Mouse (Mus musculus) left cerebral cortex, postnatal 25 days (tissue): ENCODE results near the gene Rcsd1. TPM values are rescaled to one million over a fixed set of nuclear protein-coding genes. Genes with fewer than 3 reads are reported as not detected.

Experiments
- DNase-seq, 2 experiments: peaks; one replicate each; pipeline ENCODE4 v3.0.0; 2022; ENCODE audit warnings: low spot score in 2 of 2, mixed read lengths in 1 of 2
- intact Hi-C: fragments of 180-260 bp; cut with DNase I; formaldehyde crosslinking; loops from one replicate; pipeline ENCODE4 v1.15.1; 2025
- total RNA-seq, 2 experiments: library from RNA; stranded (reverse); gene quantifications; 2 replicates each; pipeline ENCODE4 v1.2.3; 2021

Rcsd1 gene
- total RNA-seq, 2 experiments from 2014 or later: 4.9 to 6.0 TPM

DNA sequence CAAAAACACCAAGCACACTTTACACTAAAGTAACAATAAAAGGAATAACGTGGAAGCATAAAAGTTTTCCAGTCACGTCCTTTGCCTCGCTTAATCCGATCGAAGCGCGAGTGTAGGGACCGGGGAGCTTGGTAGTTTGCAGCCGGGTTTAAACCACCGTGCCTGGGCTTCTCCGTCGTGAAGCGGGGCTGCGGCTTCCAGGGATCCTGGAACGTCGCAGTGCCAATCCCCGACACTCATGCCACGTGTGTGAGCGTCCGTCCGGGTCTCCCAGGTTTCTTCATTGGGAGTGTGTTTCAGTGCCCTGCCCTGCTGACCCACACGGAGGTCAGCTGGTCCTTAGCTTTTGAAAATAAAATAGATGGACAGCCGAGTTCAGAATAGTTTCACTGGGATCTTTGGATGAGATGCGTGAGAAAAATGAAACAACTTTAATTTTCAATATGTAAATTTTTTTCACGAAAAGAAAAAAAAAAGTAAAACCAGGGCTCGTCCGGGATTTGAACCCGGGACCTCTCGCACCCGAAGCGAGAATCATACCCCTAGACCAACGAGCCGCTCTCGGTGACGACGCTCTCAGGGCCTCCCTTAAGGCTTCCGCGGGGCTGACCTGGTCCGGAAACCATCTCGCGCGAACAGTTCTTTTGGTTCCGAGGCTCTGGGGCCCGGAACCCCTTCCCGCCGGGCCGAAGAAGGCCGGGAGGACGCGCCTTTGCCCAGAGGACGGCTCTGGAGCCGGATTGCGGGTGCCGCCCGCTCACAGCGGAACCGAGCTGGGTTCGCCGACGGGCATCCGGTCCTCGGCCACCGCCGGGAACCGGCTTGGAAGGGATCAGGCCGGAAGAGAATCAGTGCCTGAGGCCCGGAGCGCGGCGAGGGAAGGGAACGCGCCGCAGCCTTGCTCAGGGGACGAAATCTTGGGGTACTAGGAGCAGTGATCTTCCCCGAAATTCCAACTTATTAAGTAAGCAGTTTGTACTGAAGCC, 67.5 kb downstream of the Rcsd1 start:
- intact Hi-C loops: loop anchor here (5.0 kb wide), 2 partner anchors 60 to 360 kb away; partner anchors contain the start of gene Pou2f1
- peak; percentile 90 to 92 for DNase-seq

GRCm38 (mm10) chr1:165641271-165641771, 68.2 kb downstream of the Rcsd1 start:
- intact Hi-C loops: loop anchor here (5.0 kb wide), 2 partner anchors 59 to 361 kb away; partner anchors contain the start of gene Pou2f1
- peak; percentile 81 to 89 for DNase-seq

DNA sequence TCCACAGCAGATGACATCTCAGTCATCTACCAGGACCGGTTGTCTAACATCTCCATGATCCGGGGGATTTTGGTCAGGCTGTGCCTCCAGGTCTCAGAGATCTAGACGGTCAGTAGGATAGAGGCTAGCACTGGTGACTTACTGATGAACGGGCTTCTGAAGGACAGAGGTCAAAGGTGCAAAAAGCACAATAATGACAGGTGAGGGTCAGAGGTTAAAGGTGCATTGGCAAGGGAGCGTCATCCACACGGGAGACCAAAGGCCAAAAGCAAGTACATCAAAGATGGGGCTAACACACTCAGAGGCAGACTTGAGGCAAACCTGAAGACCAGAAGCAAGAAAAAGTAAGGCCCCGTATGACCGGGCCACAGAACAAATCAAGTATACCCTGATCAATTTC, 73.3 kb downstream of the Rcsd1 start:
- intact Hi-C loops: no loop called here
- DNase-seq: no peak

DNA sequence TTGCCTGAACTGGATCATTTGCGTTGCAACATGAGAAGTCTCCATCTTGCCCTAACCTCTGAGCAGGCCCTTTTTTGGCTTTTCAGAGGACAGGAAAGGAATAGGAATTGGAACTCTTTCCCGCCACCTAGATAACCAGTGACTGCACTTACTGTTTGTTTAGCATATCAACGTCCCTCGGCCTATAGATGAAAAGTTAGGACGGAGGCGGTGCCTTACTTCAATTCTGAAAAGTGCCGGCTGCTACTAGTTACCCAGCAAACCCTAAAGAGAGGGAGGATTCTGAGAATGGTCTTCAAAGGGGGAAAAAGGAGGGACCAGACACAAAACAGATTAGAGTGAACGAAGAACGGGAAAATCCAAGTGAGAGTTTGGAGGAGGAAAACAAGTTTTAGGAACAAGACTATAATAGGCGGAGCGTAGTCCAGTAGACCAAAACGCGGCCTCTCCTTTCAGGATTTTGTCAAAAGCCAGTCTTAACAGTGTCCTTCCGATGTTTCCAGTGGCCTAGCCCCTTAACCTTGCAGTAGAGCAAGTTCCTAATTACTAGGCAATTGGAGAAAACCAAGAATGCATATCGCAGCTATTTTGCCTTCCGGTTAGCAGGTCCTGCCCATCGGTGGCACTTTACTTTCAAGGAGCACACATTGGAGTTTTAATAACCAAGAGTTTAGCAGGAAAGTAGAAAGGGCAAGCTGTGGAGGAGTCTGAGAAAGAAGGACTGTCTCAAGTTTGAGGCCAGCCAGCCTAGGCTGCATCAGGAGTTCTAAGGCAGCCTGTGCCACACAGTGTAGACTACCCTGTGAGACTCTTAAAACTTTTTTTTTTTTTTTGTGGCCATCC, 74.3 kb downstream of the Rcsd1 start:
- intact Hi-C loops: loop anchor here (2.0 kb wide), 1 partner anchor 174 kb away; the partner anchor contains the start of genes Dcaf6 and Mpc2
- no peak for DNase-seq

DNA sequence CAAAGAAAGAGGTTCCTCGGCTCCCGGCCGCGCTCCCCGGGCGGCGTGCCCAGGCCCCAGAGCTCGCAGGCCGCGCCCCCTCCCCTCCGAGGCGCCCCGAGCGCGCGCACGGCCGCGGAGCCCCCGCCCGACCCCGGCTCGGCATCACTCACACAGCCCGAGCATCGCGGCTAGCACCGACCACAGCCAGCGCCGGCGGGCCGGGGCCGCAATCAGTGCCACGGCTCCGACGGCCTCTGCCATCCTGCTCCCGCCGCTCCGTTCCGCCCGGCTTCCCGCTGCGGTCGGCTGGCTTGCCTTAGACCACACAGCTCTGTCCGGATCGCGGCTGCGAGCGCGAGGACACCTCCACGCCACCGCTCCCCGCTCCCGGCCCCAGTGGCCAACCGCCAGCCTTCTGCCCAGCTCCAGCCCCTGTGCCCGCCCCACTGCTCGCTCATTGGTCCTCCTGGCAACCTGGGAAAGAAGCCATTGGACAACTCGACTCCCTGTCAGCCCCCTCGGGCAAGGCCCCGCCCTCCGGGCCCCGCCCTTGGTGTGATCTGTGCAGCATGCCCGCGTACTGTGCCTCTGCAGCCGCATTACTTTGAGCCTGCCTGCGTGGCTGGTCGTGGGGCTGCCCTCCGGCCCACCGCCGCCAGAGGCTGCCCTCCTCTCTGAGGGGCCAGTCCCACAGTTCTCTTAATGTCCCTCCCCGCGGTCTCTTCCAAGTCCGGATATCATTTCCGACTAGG, 75.2 kb downstream of the Rcsd1 start, which contains the start of gene Mpzl1:
Gene Mpzl1 (minus strand): TSS at position 388 of the 734 bp plus-strand sequence.
- DNase-seq: peak; percentile 96 to 99
- intact Hi-C loops: loop anchor here (2.0 kb wide), 1 partner anchor 174 kb away; the partner anchor contains the start of genes Dcaf6 and Mpc2

- peak in 1 of 2 experiments; percentile 7 for DNase-seq
- intact Hi-C loops: no loop called here
Measured at GRCm38 (mm10) chr1:165633345-165633744, 76.2 kb downstream of the Rcsd1 start.

DNA sequence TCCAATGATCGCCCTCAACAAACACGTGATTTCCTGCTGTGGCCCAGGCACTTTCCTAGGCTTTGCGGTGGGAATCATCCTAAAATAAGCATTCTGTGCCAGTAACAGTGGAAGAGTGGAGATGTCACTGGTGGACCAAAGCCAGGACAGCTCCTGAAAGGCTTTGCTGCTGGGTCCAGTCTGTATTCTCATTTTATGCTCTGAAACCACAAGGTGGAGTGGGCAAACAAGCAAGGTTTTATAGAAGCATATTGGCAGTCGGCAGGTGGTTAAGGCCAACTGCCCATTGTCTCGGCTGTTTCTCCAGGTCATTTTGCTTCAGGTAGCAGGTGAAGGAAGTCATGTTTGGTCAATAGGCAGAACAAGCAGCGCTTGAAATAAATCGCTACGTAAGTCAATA, 78.4 kb downstream of the Rcsd1 start:
- intact Hi-C loops: no loop called here
- no peak for DNase-seq

GRCm38 (mm10) chr1:165629975-165630374, 79.6 kb downstream of the Rcsd1 start:
- DNase-seq: no peak
- intact Hi-C loops: no loop called here

DNA sequence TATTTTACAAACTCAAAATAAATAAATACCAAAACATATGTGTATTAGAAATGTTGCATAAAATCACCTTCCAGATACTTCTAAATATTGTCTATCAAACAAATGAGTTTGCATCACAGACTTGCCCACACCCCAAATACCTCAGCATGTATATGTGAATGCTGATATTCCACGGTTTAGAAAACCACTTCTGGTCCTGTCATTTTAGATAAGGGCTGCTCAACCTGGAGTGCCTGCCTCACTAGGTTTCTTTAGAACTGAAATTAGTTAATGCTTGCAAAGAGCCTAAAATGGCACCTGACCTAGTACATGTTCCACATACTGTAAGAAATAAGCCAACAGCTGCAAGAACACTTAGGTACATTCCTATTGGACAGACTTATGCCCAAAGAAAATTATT, 81.0 kb downstream of the Rcsd1 start:
- intact Hi-C loops: no loop called here
- no peak for DNase-seq

GRCm38 (mm10) chr1:165625896-165626295, 83.7 kb downstream of the Rcsd1 start:
- intact Hi-C loops: no loop called here
- no peak for DNase-seq

DNA sequence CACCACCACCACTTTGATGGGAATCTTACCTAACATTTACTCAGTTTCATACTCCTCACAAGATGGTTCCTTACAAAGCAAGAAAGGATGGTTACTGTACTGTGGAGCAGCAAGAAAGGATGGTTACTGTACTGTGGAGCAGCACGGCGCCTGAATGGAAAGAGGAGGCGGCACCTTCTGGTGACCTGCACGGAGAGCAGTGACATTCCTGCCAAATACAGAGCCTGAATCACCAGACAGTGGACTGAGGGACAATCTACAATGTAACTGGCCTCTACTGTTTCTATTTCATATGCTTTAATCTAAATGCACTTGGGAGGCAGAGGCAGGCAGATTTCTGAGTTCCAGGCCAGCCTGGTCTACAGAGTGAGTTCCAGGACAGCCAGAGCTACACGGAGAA, 84.5 kb downstream of the Rcsd1 start:
- intact Hi-C loops: no loop called here
- DNase-seq: no peak

DNA sequence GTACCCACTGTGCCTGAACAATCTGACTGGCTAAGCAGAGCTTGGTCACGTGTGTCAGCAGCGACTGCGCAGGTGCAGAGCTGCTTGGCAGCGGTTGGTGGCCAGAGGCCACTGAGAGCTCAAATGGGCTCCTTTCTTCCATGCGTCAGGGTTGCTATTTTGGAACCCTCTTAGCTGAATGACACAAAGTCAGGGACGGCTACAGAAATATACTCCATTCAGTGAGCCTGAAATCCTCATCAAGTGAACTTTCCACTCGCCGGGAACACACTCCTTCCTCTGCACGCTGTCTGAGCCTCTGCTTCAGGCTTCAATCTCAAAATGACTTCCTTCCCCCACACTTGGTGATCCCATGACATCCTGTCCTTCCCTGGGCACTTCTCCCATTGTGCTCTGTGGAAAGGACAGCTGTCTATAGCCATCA, 91.3 kb downstream of the Rcsd1 start:
- intact Hi-C loops: no loop called here
- peak; percentile 34 to 55 for DNase-seq

DNA sequence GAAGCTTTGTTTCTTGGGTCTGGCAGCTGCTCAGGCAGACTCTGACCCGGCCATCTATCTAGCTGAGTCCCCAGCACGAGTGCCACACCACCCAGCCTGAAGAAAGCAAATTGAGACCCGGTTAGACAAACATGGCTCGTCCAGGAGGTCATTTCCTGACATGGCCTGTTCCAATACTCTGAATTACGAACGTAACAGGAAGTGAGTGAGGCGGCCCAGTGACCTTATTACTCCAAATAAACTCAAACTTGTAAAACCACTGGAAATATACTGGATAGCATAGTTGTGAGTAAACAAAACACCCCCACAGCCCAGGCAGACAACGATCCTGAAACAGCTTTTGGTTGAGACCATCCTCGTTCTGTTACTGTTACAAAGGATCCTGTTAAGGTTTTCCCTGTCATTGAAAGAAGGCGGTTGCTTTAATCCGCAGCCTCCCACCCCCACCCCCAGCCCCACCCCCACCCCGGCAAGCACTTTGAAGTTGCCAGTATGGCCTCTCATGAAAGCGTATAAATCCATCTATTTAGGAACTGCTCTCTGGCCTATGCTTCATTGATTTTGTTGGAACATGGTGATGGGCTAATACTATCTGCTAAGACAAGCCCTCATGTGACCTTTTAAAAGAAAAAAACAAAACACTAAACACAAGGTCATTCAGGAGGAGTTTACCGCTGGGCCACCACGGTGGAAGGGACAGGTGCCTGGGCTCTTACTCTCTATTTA, 92.2 kb downstream of the Rcsd1 start:
- DNase-seq: no peak

DNA sequence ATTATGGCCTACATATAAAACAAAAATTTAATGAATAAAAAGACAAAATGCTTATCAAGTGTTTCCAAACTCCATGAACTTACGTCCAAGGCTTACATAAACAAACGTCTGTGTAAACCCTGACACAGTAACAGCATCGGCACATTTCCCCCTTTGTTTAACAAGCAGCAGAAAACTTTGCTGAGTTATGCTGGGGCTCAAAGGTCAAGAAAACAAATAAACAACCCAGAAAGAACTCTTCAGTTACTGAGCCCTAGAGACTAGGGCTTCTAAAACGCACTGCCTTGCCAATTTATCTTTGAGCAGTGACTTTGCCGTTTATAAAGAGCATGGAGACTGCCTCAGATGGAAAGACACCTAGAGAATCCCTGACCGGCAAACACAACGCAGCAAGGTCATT, 92.9 kb downstream of the Rcsd1 start:
- intact Hi-C loops: no loop called here
- DNase-seq: no peak

More for the DNA sequence above, 92.2 kb downstream of the Rcsd1 start:
- intact Hi-C loops: no loop called here

DNA sequence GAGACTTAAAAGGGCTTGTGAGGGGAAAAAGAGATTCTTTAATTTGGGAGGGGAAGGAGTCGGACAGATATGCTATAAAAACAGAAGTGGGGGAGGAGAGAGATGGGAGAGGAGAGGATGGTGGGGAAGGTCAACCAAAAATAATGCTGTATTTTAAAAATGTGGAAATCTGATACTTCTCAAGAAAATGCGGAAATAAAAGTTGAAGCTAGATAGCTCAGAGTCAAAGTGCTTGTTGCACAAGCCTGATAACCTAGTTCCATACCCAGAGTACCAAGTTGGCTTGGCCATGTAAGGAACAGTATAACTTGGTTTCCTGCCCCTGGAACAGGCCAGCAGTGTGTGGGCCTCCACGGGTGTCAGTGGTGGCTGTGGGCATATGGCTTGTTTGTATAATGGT, 94.8 kb downstream of the Rcsd1 start:
- intact Hi-C loops: no loop called here
- DNase-seq: no peak

- no peak for DNase-seq
- intact Hi-C loops: no loop called here
Measured at GRCm38 (mm10) chr1:165613926-165614325, 95.6 kb downstream of the Rcsd1 start.

GRCm38 (mm10) chr1:165612714-165613113, 96.8 kb downstream of the Rcsd1 start:
- intact Hi-C loops: no loop called here
- no peak for DNase-seq

- peak in 1 of 2 experiments; percentile 41 for DNase-seq
- intact Hi-C loops: no loop called here
Measured at GRCm38 (mm10) chr1:165610321-165610999, 99.1 kb downstream of the Rcsd1 start.
